Mouse (Mus musculus) thymus, adult 2 months (tissue): ENCODE results near the gene Pou6f2.

Experiments
- CTCF ChIP-seq: fragments of 200-500 bp; IDR thresholded peaks from 2 replicates; pipeline ENCODE4 v1.5.1; 2012; ENCODE audit warnings: mild to moderate bottlenecking, control low read depth, low read length, moderate library complexity, borderline replicate concordance; ENCODE audit not compliant: control insufficient read depth, poor library complexity, insufficient read depth; ENCODE audit errors: extremely low read depth
- POLR2A ChIP-seq: fragments of 200-500 bp; IDR thresholded peaks from 2 replicates; pipeline ENCODE4 v1.6.1; 2012; ENCODE audit warnings: mild to moderate bottlenecking, low read length, control low read depth, moderate library complexity; ENCODE audit not compliant: control insufficient read depth, poor library complexity, insufficient read depth; ENCODE audit errors: extremely low read depth

DNA sequence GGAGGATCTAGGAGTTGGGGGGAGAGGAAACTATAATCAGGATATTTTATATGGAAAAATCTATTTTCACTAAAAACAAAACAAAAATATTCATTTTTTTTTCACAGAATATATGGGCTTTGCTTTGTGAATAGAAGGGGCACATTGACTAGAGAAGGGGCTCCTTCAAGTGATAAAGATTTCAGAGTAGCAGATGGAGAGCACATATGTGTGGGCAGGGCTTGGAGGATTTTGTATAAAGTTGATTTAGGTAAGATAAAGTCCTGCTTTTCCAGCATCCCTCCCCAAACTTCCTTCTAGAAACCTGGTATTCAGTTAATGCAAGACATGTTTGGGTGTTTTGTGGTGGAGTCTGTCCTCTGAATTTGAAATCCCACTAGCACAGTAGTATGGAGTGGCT is 266.2 kb downstream of the Pou6f2 start:
- TF ChIP-seq POLR2A = no peak
- no peak for TF ChIP-seq CTCF
